Mouse (Mus musculus): ENCODE data around the gene Naif1. TPM values are rescaled to one million over a fixed set of nuclear protein-coding genes. Genes with fewer than 3 reads are reported as not detected.
"Not testable (repeated sequence)": the region's sequence is repeated elsewhere in the genome, so short reads cannot be mapped to it uniquely, and the experiment has no call there.

Gene Naif1
- polyA plus RNA-seq, 1 experiment from 2014 or later, result 4.2 TPM

GRCm38 (mm10) chr2:32488679-32489078, 38.4 kb downstream of the Naif1 start:
- H3K4me2 ChIP-seq, result no peak overlapping the region
- no peak overlapping the region; the same call in 1 of the 2 replicates for H3K9ac ChIP-seq
- ATAC-seq (ENCODE audit: extremely low read depth, insufficient number of reproducible peaks, low FRiP score, low TSS enrichment), result no peak
- H3K36me3 ChIP-seq, result no peaks in the 10 kb centered on the region
- H3K27me3 ChIP-seq (replicated peaks), result no peaks in the 10 kb centered on the region
- peaks cover 15% of the 10 kb centered on the region for H3K4me1 ChIP-seq
- H3K27ac ChIP-seq (replicated peaks), result no peak overlapping the region
- H3K9me3 ChIP-seq, result no peaks in the 10 kb centered on the region
- 2% methylated on average over 5 of the region's 5 CpGs for WGBS
- H3K4me3 ChIP-seq, result no peak overlapping the region

GRCm38 (mm10) chr2:32490730-32491129, 40.5 kb downstream of the Naif1 start:
- H3K9me3 ChIP-seq; H3K4me3 ChIP-seq; H3K9ac ChIP-seq; ATAC-seq (ENCODE audit: extremely low read depth, insufficient number of reproducible peaks, low FRiP score, low TSS enrichment); H3K4me2 ChIP-seq; H3K27me3 ChIP-seq (replicated peaks); H3K27ac ChIP-seq (replicated peaks); H3K36me3 ChIP-seq: not testable (repeated sequence)
- H3K4me1 ChIP-seq, result peaks cover 20% of the 10 kb centered on the region

GRCm38 (mm10) chr2:32492661-32493060, 42.4 kb downstream of the Naif1 start:
- H3K9ac ChIP-seq, result no peak overlapping the region
- H3K4me2 ChIP-seq, result no peak overlapping the region
- no peak overlapping the region for H3K4me3 ChIP-seq
- H3K36me3 ChIP-seq, result no peaks in the 10 kb centered on the region
- no peak overlapping the region for H3K27ac ChIP-seq (replicated peaks)
- no peak for ATAC-seq (ENCODE audit: extremely low read depth, insufficient number of reproducible peaks, low FRiP score, low TSS enrichment)
- H3K4me1 ChIP-seq, result peaks cover 7% of the 10 kb centered on the region; the same call in 1 of the 2 replicates
- H3K27me3 ChIP-seq (replicated peaks), result no peaks in the 10 kb centered on the region
- 74% methylated on average over 2 of the region's 2 CpGs for WGBS
- no peaks in the 10 kb centered on the region for H3K9me3 ChIP-seq

GRCm38 (mm10) chr2:32493301-32493701, 43.0 kb downstream of the Naif1 start:
- H3K4me1 ChIP-seq, result peaks cover 7% of the 10 kb centered on the region; the same call in 1 of the 2 replicates
- H3K27me3 ChIP-seq (replicated peaks), result no peaks in the 10 kb centered on the region
- WGBS, result 59% methylated on average over 12 of the region's 12 CpGs
- no peaks in the 10 kb centered on the region for H3K36me3 ChIP-seq
- H3K4me2 ChIP-seq, result no peak overlapping the region
- H3K4me3 ChIP-seq, result no peak overlapping the region
- H3K9ac ChIP-seq, result no peak overlapping the region
- no peak for ATAC-seq (ENCODE audit: extremely low read depth, insufficient number of reproducible peaks, low FRiP score, low TSS enrichment)
- peaks cover under 1% of the 10 kb centered on the region; the same call in 1 of the 2 replicates for H3K9me3 ChIP-seq
- no peak overlapping the region for H3K27ac ChIP-seq (replicated peaks)

- H3K4me2 ChIP-seq, result no peak overlapping the region
- peak overlapping the region; percentile 8; the same call in 1 of the 2 replicates for H3K27ac ChIP-seq (replicated peaks)
- WGBS, result 33% methylated on average over 2 of the region's 2 CpGs
- no peak overlapping the region for H3K9ac ChIP-seq
- H3K4me1 ChIP-seq, result peaks cover 7% of the 10 kb centered on the region; the same call in 1 of the 2 replicates
- H3K4me3 ChIP-seq, result no peak overlapping the region
- peaks cover 8% of the 10 kb centered on the region for H3K9me3 ChIP-seq
- H3K36me3 ChIP-seq, result no peaks in the 10 kb centered on the region
- ATAC-seq (ENCODE audit: extremely low read depth, insufficient number of reproducible peaks, low FRiP score, low TSS enrichment), result no peak
- no peaks in the 10 kb centered on the region for H3K27me3 ChIP-seq (replicated peaks)
These were observed 44.3 kb downstream of the Naif1 start for GRCm38 (mm10) chr2:32494522-32494921.

- WGBS, result 55% methylated on average over 20 of the region's 20 CpGs
- ATAC-seq (ENCODE audit: extremely low read depth, insufficient number of reproducible peaks, low FRiP score, low TSS enrichment), result no peak
- Histone ChIP-seq H3K4me3 (no peak overlapping the region), H3K9me3 (peaks cover 8% of the 10 kb centered on the region), H3K36me3 (no peaks in the 10 kb centered on the region), H3K27ac (replicated peaks) (peak overlapping the region; percentile 8; the same call in 1 of the 2 replicates), H3K27me3 (replicated peaks) (no peaks in the 10 kb centered on the region), H3K9ac (no peak overlapping the region), H3K4me2 (0 out of 2 replicates have a peak overlapping the region, but pooled peaks have one; percentile 4), H3K4me1 (peaks cover 7% of the 10 kb centered on the region; the same call in 1 of the 2 replicates)
These were observed 45.0 kb downstream of the Naif1 start for GRCm38 (mm10) chr2:32495185-32495726.

GRCm38 (mm10) chr2:32496190-32496589, 45.9 kb downstream of the Naif1 start:
- H3K27ac ChIP-seq (replicated peaks), result no peak overlapping the region
- H3K4me2 ChIP-seq, result no peak overlapping the region
- H3K27me3 ChIP-seq (replicated peaks), result no peaks in the 10 kb centered on the region
- no peak overlapping the region for H3K9ac ChIP-seq
- WGBS, result 36% methylated on average over 5 of the region's 5 CpGs
- no peak overlapping the region for H3K4me3 ChIP-seq
- H3K9me3 ChIP-seq, result peaks cover 8% of the 10 kb centered on the region
- no peaks in the 10 kb centered on the region for H3K36me3 ChIP-seq
- no peak for ATAC-seq (ENCODE audit: extremely low read depth, insufficient number of reproducible peaks, low FRiP score, low TSS enrichment)
- peaks cover 7% of the 10 kb centered on the region; the same call in 1 of the 2 replicates for H3K4me1 ChIP-seq

GRCm38 (mm10) chr2:32499365-32499764, 49.1 kb downstream of the Naif1 start:
- WGBS, result 69% methylated on average over 4 of the region's 4 CpGs
- no peak overlapping the region for H3K4me2 ChIP-seq
- no peak overlapping the region for H3K4me3 ChIP-seq
- H3K36me3 ChIP-seq, result no peaks in the 10 kb centered on the region
- H3K9me3 ChIP-seq, result peaks cover 8% of the 10 kb centered on the region
- no peaks in the 10 kb centered on the region for H3K27me3 ChIP-seq (replicated peaks)
- H3K9ac ChIP-seq, result no peak overlapping the region
- peaks cover 7% of the 10 kb centered on the region; the same call in 1 of the 2 replicates for H3K4me1 ChIP-seq
- H3K27ac ChIP-seq (replicated peaks), result no peak overlapping the region
- ATAC-seq (ENCODE audit: extremely low read depth, insufficient number of reproducible peaks, low FRiP score, low TSS enrichment), result no peak

- Histone ChIP-seq H3K36me3 (no peaks in the 10 kb centered on the region), H3K4me2 (no peak overlapping the region), H3K9ac (no peak overlapping the region), H3K4me1 (no peaks in the 10 kb centered on the region), H3K27ac (replicated peaks) (no peak overlapping the region), H3K4me3 (no peak overlapping the region), H3K9me3 (peaks cover 9% of the 10 kb centered on the region), H3K27me3 (replicated peaks) (no peaks in the 10 kb centered on the region)
- ATAC-seq (ENCODE audit: extremely low read depth, insufficient number of reproducible peaks, low FRiP score, low TSS enrichment), result no peak
- 71% methylated on average over 5 of the region's 5 CpGs for WGBS
These were observed 50.2 kb downstream of the Naif1 start for GRCm38 (mm10) chr2:32500461-32500860.

GRCm38 (mm10) chr2:32501754-32502324, 51.6 kb downstream of the Naif1 start:
- no peaks in the 10 kb centered on the region for H3K36me3 ChIP-seq
- H3K4me1 ChIP-seq, result peaks cover 4% of the 10 kb centered on the region; the same call in 1 of the 2 replicates
- 59% methylated on average over 5 of the region's 5 CpGs for WGBS
- H3K27me3 ChIP-seq (replicated peaks), result no peaks in the 10 kb centered on the region
- H3K27ac ChIP-seq (replicated peaks), result no peak overlapping the region
- H3K9me3 ChIP-seq, result peaks cover 13% of the 10 kb centered on the region
- no peak for ATAC-seq (ENCODE audit: extremely low read depth, insufficient number of reproducible peaks, low FRiP score, low TSS enrichment)
- no peak overlapping the region for H3K4me2 ChIP-seq
- H3K4me3 ChIP-seq, result no peak overlapping the region
- H3K9ac ChIP-seq, result no peak overlapping the region

GRCm38 (mm10) chr2:32502843-32503242, 52.6 kb downstream of the Naif1 start:
- WGBS, result 83% methylated on average over 12 of the region's 12 CpGs
- H3K36me3 ChIP-seq, result no peaks in the 10 kb centered on the region
- ATAC-seq (ENCODE audit: extremely low read depth, insufficient number of reproducible peaks, low FRiP score, low TSS enrichment), result no peak
- H3K4me2 ChIP-seq, result no peak overlapping the region
- H3K27me3 ChIP-seq (replicated peaks), result no peaks in the 10 kb centered on the region
- no peak overlapping the region for H3K9ac ChIP-seq
- H3K4me3 ChIP-seq, result no peak overlapping the region
- H3K9me3 ChIP-seq, result peaks cover 13% of the 10 kb centered on the region
- peaks cover 14% of the 10 kb centered on the region for H3K4me1 ChIP-seq
- no peak overlapping the region for H3K27ac ChIP-seq (replicated peaks)

GRCm38 (mm10) chr2:32503588-32503987, 53.3 kb downstream of the Naif1 start:
- H3K9ac ChIP-seq, result no peak overlapping the region
- H3K9me3 ChIP-seq, result peaks cover 9% of the 10 kb centered on the region
- H3K4me1 ChIP-seq, result peaks cover 16% of the 10 kb centered on the region
- no peaks in the 10 kb centered on the region for H3K27me3 ChIP-seq (replicated peaks)
- 55% methylated on average over 3 of the region's 3 CpGs for WGBS
- no peak overlapping the region for H3K4me2 ChIP-seq
- H3K27ac ChIP-seq (replicated peaks), result no peak overlapping the region
- ATAC-seq (ENCODE audit: extremely low read depth, insufficient number of reproducible peaks, low FRiP score, low TSS enrichment), result no peak
- H3K4me3 ChIP-seq, result no peak overlapping the region
- no peaks in the 10 kb centered on the region for H3K36me3 ChIP-seq
